Mouse (Mus musculus): ENCODE results near the gene Mapk8ip3. TPM values are rescaled to one million over a fixed set of nuclear protein-coding genes. Genes with fewer than 3 reads are reported as not detected.

The Mapk8ip3 gene
- total and polyA plus RNA-seq, 3 experiments, result 60.0 to 74.4 (median 67.9) TPM

GRCm38 (mm10) chr17:24848600-24849031 is 88.2 kb downstream of the Mapk8ip3 start:
- Histone ChIP-seq H3K9ac (ENCODE audit: low read depth, low read length) (peak overlapping the region; percentile 54), H3K27me3 (ENCODE audit: control insufficient read depth, insufficient read depth, low read length) (no peaks in the 10 kb centered on the region), H3K36me3 (ENCODE audit: control insufficient read depth, insufficient read depth, low read length) (no peaks in the 10 kb centered on the region), H3K4me1 (ENCODE audit: control insufficient read depth, insufficient read depth, low read length) (peaks cover 2% of the 10 kb centered on the region), H3K27ac (peak overlapping the region; percentile 87), H3K4me3 (peak overlapping the region; percentile 62), H3K79me2 (replicated peaks; ENCODE audit: control insufficient read depth, insufficient read depth, low read length) (no peaks in the 10 kb centered on the region)
- DNase-seq, result no peak
- TF ChIP-seq CTCF (IDR thresholded peaks at IDR 0.05), result no peak
- no peak for TF ChIP-seq POLR2A (IDR thresholded peaks at IDR 0.05; ENCODE audit: insufficient read depth, low read depth, low read length)
- no peak for TF ChIP-seq EP300 (IDR thresholded peaks at IDR 0.05; ENCODE audit: insufficient read depth, low read depth, low read length)
- intact Hi-C loops (cut with DNase I), result no loop called here

GRCm38 (mm10) chr17:24847386-24847785 is 89.4 kb downstream of the Mapk8ip3 start:
- Histone ChIP-seq H3K4me3 (no peak overlapping the region), H3K27me3 (ENCODE audit: control insufficient read depth, insufficient read depth, low read length) (no peaks in the 10 kb centered on the region), H3K36me3 (ENCODE audit: control insufficient read depth, insufficient read depth, low read length) (no peaks in the 10 kb centered on the region), H3K79me2 (replicated peaks; ENCODE audit: control insufficient read depth, insufficient read depth, low read length) (no peaks in the 10 kb centered on the region), H3K9ac (ENCODE audit: low read depth, low read length) (no peak overlapping the region), H3K27ac (no peak overlapping the region), H3K4me1 (ENCODE audit: control insufficient read depth, insufficient read depth, low read length) (peaks cover 2% of the 10 kb centered on the region)
- WGBS, result 84% methylated on average over 1 of the region's 1 CpGs
- DNase-seq, result no peak
- no peak for TF ChIP-seq EP300 (IDR thresholded peaks at IDR 0.05; ENCODE audit: insufficient read depth, low read depth, low read length)
- no peak for TF ChIP-seq CTCF (IDR thresholded peaks at IDR 0.05)
- TF ChIP-seq POLR2A (IDR thresholded peaks at IDR 0.05; ENCODE audit: insufficient read depth, low read depth, low read length), result no peak
- intact Hi-C loops (cut with DNase I), result no loop called here

GRCm38 (mm10) chr17:24844525-24844924 is 92.3 kb downstream of the Mapk8ip3 start:
- 49% methylated on average over 9 of the region's 9 CpGs for WGBS
- Histone ChIP-seq H3K4me1 (ENCODE audit: control insufficient read depth, insufficient read depth, low read length) (peaks cover 2% of the 10 kb centered on the region; the same call in 1 of the 2 replicates), H3K27ac (no peak overlapping the region; the same call in 1 of the 2 replicates), H3K79me2 (replicated peaks; ENCODE audit: control insufficient read depth, insufficient read depth, low read length) (no peaks in the 10 kb centered on the region), H3K4me3 (no peak overlapping the region; the same call in 1 of the 2 replicates), H3K27me3 (ENCODE audit: control insufficient read depth, insufficient read depth, low read length) (no peaks in the 10 kb centered on the region), H3K36me3 (ENCODE audit: control insufficient read depth, insufficient read depth, low read length) (no peaks in the 10 kb centered on the region), H3K9ac (ENCODE audit: low read depth, low read length) (no peak overlapping the region; the same call in 1 of the 2 replicates)
- no peak for DNase-seq
- TF ChIP-seq CTCF (IDR thresholded peaks at IDR 0.05) (no peak), POLR2A (IDR thresholded peaks at IDR 0.05; ENCODE audit: insufficient read depth, low read depth, low read length) (no peak), EP300 (IDR thresholded peaks at IDR 0.05; ENCODE audit: insufficient read depth, low read depth, low read length) (no peak)
- intact Hi-C loops (cut with DNase I), result no loop called here

- no peaks in the 10 kb centered on the region for H3K4me1 ChIP-seq (ENCODE audit: control insufficient read depth, insufficient read depth, low read length)
- H3K27ac ChIP-seq, result no peak overlapping the region
- no peaks in the 10 kb centered on the region for H3K27me3 ChIP-seq (ENCODE audit: control insufficient read depth, insufficient read depth, low read length)
- no peak overlapping the region for H3K4me3 ChIP-seq
- no peak for DNase-seq
- no peak for TF ChIP-seq EP300 (IDR thresholded peaks at IDR 0.05; ENCODE audit: insufficient read depth, low read depth, low read length)
- TF ChIP-seq POLR2A (IDR thresholded peaks at IDR 0.05; ENCODE audit: insufficient read depth, low read depth, low read length), result no peak
- TF ChIP-seq CTCF (IDR thresholded peaks at IDR 0.05), result peak; percentile 60
- intact Hi-C loops (cut with DNase I), result no loop called here
- H3K9ac ChIP-seq (ENCODE audit: low read depth, low read length), result no peak overlapping the region
- H3K36me3 ChIP-seq (ENCODE audit: control insufficient read depth, insufficient read depth, low read length), result no peaks in the 10 kb centered on the region
- H3K79me2 ChIP-seq (replicated peaks; ENCODE audit: control insufficient read depth, insufficient read depth, low read length), result no peaks in the 10 kb centered on the region
- WGBS, result 63% methylated on average over 2 of the region's 2 CpGs
Observed at GRCm38 (mm10) chr17:24842631-24843030, 94.1 kb downstream of the Mapk8ip3 start.

Other genes with a start within 250 kb of the Mapk8ip3 start
- gene Syngr3, start 247.0 kb downstream of the Mapk8ip3 start, total RNA-seq (2021), result under 1 TPM; 0.16 to 0.30 TPM
- gene Syngr3, start 247.0 kb downstream of the Mapk8ip3 start, polyA plus RNA-seq (2012; rRNA removed), result 0.43 and 1.00 TPM in 2 replicates
- gene Gfer, start 240.8 kb downstream of the Mapk8ip3 start, total RNA-seq (2021), result 10 to 100 TPM; 20.3 to 21.5 TPM
- gene Gfer, start 240.8 kb downstream of the Mapk8ip3 start, polyA plus RNA-seq (2012; rRNA removed), result 14.0 and 14.6 TPM in 2 replicates
- 1 to 10 TPM in 1 of 2 experiments, under 1 TPM in 1; 0.65 to 1.0 TPM for gene Noxo1, start 240.7 kb downstream of the Mapk8ip3 start, total RNA-seq (2021)
- gene Noxo1, start 240.7 kb downstream of the Mapk8ip3 start, polyA plus RNA-seq (2012; rRNA removed), result 2.4 and 4.5 TPM in 2 replicates
- 10 to 100 TPM; 17.4 to 19.4 TPM for gene Tbl3, start 229.3 kb downstream of the Mapk8ip3 start, total RNA-seq (2021)
- gene Tbl3, start 229.3 kb downstream of the Mapk8ip3 start, polyA plus RNA-seq (2012; rRNA removed), result 34.2 and 39.2 TPM in 2 replicates
- gene Rnf151, start 218.9 kb downstream of the Mapk8ip3 start, total RNA-seq (2021), result not detected
- gene Rnf151, start 218.9 kb downstream of the Mapk8ip3 start, polyA plus RNA-seq (2012; rRNA removed), result 0.15 and 0.68 TPM in 2 replicates
- 100 to 1,000 TPM; 675 to 722 TPM for gene Rps2, start 218.9 kb downstream of the Mapk8ip3 start, total RNA-seq (2021)
- gene Rps2, start 218.9 kb downstream of the Mapk8ip3 start, polyA plus RNA-seq (2012; rRNA removed), result 2,277 and 2,346 TPM in 2 replicates
- 100 to 1,000 TPM; 916 to 992 TPM for gene Ndufb10, start 212.5 kb downstream of the Mapk8ip3 start, total RNA-seq (2021)
- 1,269 and 1,412 TPM in 2 replicates for gene Ndufb10, start 212.5 kb downstream of the Mapk8ip3 start, polyA plus RNA-seq (2012; rRNA removed)
- gene Rpl3l, start 209.2 kb downstream of the Mapk8ip3 start, total RNA-seq (2021), result 100 to 1,000 TPM; 386 to 472 TPM
- 213 and 215 TPM in 2 replicates for gene Rpl3l, start 209.2 kb downstream of the Mapk8ip3 start, polyA plus RNA-seq (2012; rRNA removed)
- gene Msrb1, start 200.3 kb downstream of the Mapk8ip3 start, total RNA-seq (2021), result 100 to 1,000 TPM; 154 to 178 TPM
- 155 and 164 TPM in 2 replicates for gene Msrb1, start 200.3 kb downstream of the Mapk8ip3 start, polyA plus RNA-seq (2012; rRNA removed)
- gene Hs3st6, start 184.0 kb downstream of the Mapk8ip3 start, total RNA-seq (2021), result not detected
- 0.10 TPM in 1 of 2 replicates, not detected in the other for gene Hs3st6, start 184.0 kb downstream of the Mapk8ip3 start, polyA plus RNA-seq (2012; rRNA removed)
- under 1 TPM; 0.14 to 0.18 TPM for gene Meiob, start 132.7 kb downstream of the Mapk8ip3 start, total RNA-seq (2021)
- not detected in 2 replicates for gene Meiob, start 132.7 kb downstream of the Mapk8ip3 start, polyA plus RNA-seq (2012; rRNA removed)
- 10 to 100 TPM; 85.8 to 89.5 TPM for gene Hagh, start 96.8 kb downstream of the Mapk8ip3 start, total RNA-seq (2021)
- 126 and 133 TPM in 2 replicates for gene Hagh, start 96.8 kb downstream of the Mapk8ip3 start, polyA plus RNA-seq (2012; rRNA removed)
- 10 to 100 TPM; 80.3 to 81.5 TPM for gene Fahd1, start 86.6 kb downstream of the Mapk8ip3 start, total RNA-seq (2021)
- gene Fahd1, start 86.6 kb downstream of the Mapk8ip3 start, polyA plus RNA-seq (2012; rRNA removed), result 42.7 and 50.8 TPM in 2 replicates
- gene Igfals, start 71.0 kb downstream of the Mapk8ip3 start, total RNA-seq (2021), result 10 to 100 TPM; 11.7 to 12.7 TPM
- gene Igfals, start 71.0 kb downstream of the Mapk8ip3 start, polyA plus RNA-seq (2012; rRNA removed), result 6.4 and 9.2 TPM in 2 replicates
- gene Nubp2, start 50.6 kb downstream of the Mapk8ip3 start, total RNA-seq (2021), result 10 to 100 TPM; 18.2 to 22.7 TPM
- 17.8 and 17.9 TPM in 2 replicates for gene Nubp2, start 50.6 kb downstream of the Mapk8ip3 start, polyA plus RNA-seq (2012; rRNA removed)
- 10 to 100 TPM; 30.4 to 33.8 TPM for gene Spsb3, start 50.3 kb downstream of the Mapk8ip3 start, total RNA-seq (2021)
- gene Spsb3, start 50.3 kb downstream of the Mapk8ip3 start, polyA plus RNA-seq (2012; rRNA removed), result 47.0 and 66.2 TPM in 2 replicates
- 10 to 100 TPM; 16.9 to 18.3 TPM for gene Eme2, start 41.9 kb downstream of the Mapk8ip3 start, total RNA-seq (2021)
- 19.3 and 20.3 TPM in 2 replicates for gene Eme2, start 41.9 kb downstream of the Mapk8ip3 start, polyA plus RNA-seq (2012; rRNA removed)
- gene Mrps34, start 41.9 kb downstream of the Mapk8ip3 start, total RNA-seq (2021), result 100 to 1,000 TPM in 1 of 2 experiments, 10 to 100 TPM in 1; 95.6 to 102 TPM
- 102 and 133 TPM in 2 replicates for gene Mrps34, start 41.9 kb downstream of the Mapk8ip3 start, polyA plus RNA-seq (2012; rRNA removed)
- 10 to 100 TPM; 30.7 to 37.7 TPM for gene Nme3, start 40.5 kb downstream of the Mapk8ip3 start, total RNA-seq (2021)
- 46.4 and 55.2 TPM in 2 replicates for gene Nme3, start 40.5 kb downstream of the Mapk8ip3 start, polyA plus RNA-seq (2012; rRNA removed)
- gene Jpt2, start 23.7 kb upstream of the Mapk8ip3 start, total RNA-seq (2021), result 1 to 10 TPM; 9.2 TPM
- gene Jpt2, start 23.7 kb upstream of the Mapk8ip3 start, polyA plus RNA-seq (2012; rRNA removed), result 4.3 and 5.7 TPM in 2 replicates
- 1 to 10 TPM; 9.4 to 9.8 TPM for gene Cramp1l, start 78.8 kb upstream of the Mapk8ip3 start, total RNA-seq (2021)
- gene Cramp1l, start 78.8 kb upstream of the Mapk8ip3 start, polyA plus RNA-seq (2012; rRNA removed), result 9.6 and 13.7 TPM in 2 replicates
- 1 to 10 TPM; 3.1 to 5.0 TPM for gene Ift140, start 79.1 kb upstream of the Mapk8ip3 start, total RNA-seq (2021)
- gene Ift140, start 79.1 kb upstream of the Mapk8ip3 start, polyA plus RNA-seq (2012; rRNA removed), result 4.6 and 5.2 TPM in 2 replicates
- 10 to 100 TPM; 40.0 to 45.1 TPM for gene Tmem204, start 146.6 kb upstream of the Mapk8ip3 start, total RNA-seq (2021)
- gene Tmem204, start 146.6 kb upstream of the Mapk8ip3 start, polyA plus RNA-seq (2012; rRNA removed), result 77.3 and 82.0 TPM in 2 replicates
- 10 to 100 TPM; 12.1 to 13.5 TPM for gene Telo2, start 179.0 kb upstream of the Mapk8ip3 start, total RNA-seq (2021)
- 12.7 and 15.5 TPM in 2 replicates for gene Telo2, start 179.0 kb upstream of the Mapk8ip3 start, polyA plus RNA-seq (2012; rRNA removed)
- gene Ptx4, start 183.8 kb upstream of the Mapk8ip3 start, total RNA-seq (2021), result 1 to 10 TPM; 5.4 to 5.8 TPM
- gene Ptx4, start 183.8 kb upstream of the Mapk8ip3 start, polyA plus RNA-seq (2012; rRNA removed), result 0.16 and 0.26 TPM in 2 replicates
- 10 to 100 TPM; 25.4 to 28.5 TPM for gene Clcn7, start 196.4 kb upstream of the Mapk8ip3 start, total RNA-seq (2021)
- 24.6 and 31.3 TPM in 2 replicates for gene Clcn7, start 196.4 kb upstream of the Mapk8ip3 start, polyA plus RNA-seq (2012; rRNA removed)
- gene Ccdc154, start 225.5 kb upstream of the Mapk8ip3 start, total RNA-seq (2021), result not detected
- gene Ccdc154, start 225.5 kb upstream of the Mapk8ip3 start, polyA plus RNA-seq (2012; rRNA removed), result 0.06 TPM in 1 of 2 replicates, not detected in the other
- not detected for gene Gm38655, start 238.5 kb upstream of the Mapk8ip3 start, total RNA-seq (2021)
- 0.29 TPM in 1 of 2 replicates, not detected in the other for gene Gm38655, start 238.5 kb upstream of the Mapk8ip3 start, polyA plus RNA-seq (2012; rRNA removed)
- gene BC003965, start 247.6 kb upstream of the Mapk8ip3 start, total RNA-seq (2021), result 10 to 100 TPM; 20.8 to 22.2 TPM
- gene BC003965, start 247.6 kb upstream of the Mapk8ip3 start, polyA plus RNA-seq (2012; rRNA removed), result 12.1 and 18.6 TPM in 2 replicates

Measured in heart, adult 2 months (tissue).